Mouse (Mus musculus): ENCODE results near the gene Olfr143. TPM values are rescaled to one million over a fixed set of nuclear protein-coding genes. Genes with fewer than 3 reads are reported as not detected.

Gene Olfr143
- not detected in 2 replicates for total RNA-seq (2021)
- long read RNA-seq: 0 reads

GRCm38 (mm10) chr9:38252474-38252873 lies at the start of gene Olfr143:
Gene Olfr143, plus strand, starts transcription at chr9:38252774.
- DNase-seq: no peak

DNA sequence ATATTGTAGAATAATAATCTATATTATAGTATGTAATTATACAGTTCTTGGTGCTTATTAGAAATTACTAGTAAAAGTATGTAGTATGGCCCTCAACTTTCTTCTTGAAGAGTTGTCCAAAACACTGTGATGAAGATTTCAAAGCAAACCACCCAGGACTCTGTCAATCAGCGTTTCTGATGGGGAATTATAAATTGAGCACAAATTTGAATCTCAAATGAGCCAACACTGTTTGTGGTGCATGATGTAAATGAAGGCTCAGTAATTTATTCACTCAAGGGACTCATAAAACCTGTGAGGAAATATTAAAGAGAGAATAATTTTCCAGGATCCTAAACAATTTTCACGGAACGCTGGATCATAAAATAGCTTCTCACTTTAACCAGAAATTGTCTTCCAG lies 44.5 kb upstream of the Olfr143 start, which contains the start of gene Olfr893:
Olfr893 (plus strand) TSS at position 301 of the 400 bp plus-strand sequence.
- no peak for DNase-seq

DNA sequence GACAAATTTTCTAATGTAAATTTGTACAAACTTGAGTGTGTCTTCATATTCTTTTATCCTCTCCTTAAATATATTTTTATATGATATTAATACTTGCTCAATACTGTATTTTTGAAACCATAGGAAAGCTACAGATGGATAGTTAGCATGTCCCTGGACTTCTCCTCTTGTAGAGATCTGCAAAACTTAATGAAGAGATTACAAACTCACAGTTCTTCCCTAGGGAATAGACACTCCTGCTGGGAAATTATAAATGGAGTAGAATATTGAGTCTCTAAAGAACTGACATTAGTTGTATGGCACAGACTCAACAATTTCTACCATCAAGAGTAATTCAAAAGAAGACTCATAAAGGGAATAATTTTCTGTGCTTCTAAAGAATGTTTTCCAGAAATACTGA lies 34.8 kb upstream of the Olfr143 start, which contains the start of gene Olfr894:
Olfr894 (plus strand) TSS at position 301 of the 400 bp plus-strand sequence.
- no peak for DNase-seq

- DNase-seq: no peak
Measured at GRCm38 (mm10) chr9:38267551-38267950, 15.0 kb downstream of the Olfr143 start, which contains the start of gene Olfr895. Gene Olfr895, plus strand, starts transcription at chr9:38267851.

- DNase-seq: no peak
Measured at GRCm38 (mm10) chr9:38290807-38291206, 38.2 kb downstream of the Olfr143 start, which contains the start of gene Olfr896-ps1. Gene Olfr896-ps1, plus strand, starts transcription at chr9:38291107.

Other genes with a start within 250 kb of the Olfr143 start
- not detected in 2 replicates for gene Olfr883, start 227.0 kb upstream of the Olfr143 start, total RNA-seq (2021)
- not detected in 2 replicates for gene Olfr884, start 206.2 kb upstream of the Olfr143 start, total RNA-seq (2021)
- not detected in 2 replicates for gene Olfr885, start 191.5 kb upstream of the Olfr143 start, total RNA-seq (2021)
- not detected in 2 replicates for gene Olfr887, start 168.7 kb upstream of the Olfr143 start, total RNA-seq (2021)
- gene Olfr888, start 144.6 kb upstream of the Olfr143 start, total RNA-seq (2021): not detected in 2 replicates
- 0.12 TPM in 1 of 2 replicates, not detected in the other for gene Olfr889, start 137.6 kb upstream of the Olfr143 start, total RNA-seq (2021)
- gene Olfr890, start 110.3 kb upstream of the Olfr143 start, total RNA-seq (2021): not detected in 2 replicates
- not detected in 2 replicates for gene Olfr891, start 72.0 kb upstream of the Olfr143 start, total RNA-seq (2021)
- not detected in 2 replicates for gene Olfr893, start 44.4 kb upstream of the Olfr143 start, total RNA-seq (2021)
- not detected in 2 replicates for gene Olfr894, start 34.7 kb upstream of the Olfr143 start, total RNA-seq (2021)
- gene Olfr895, start 15.1 kb downstream of the Olfr143 start, total RNA-seq (2021): not detected in 2 replicates
- not detected in 2 replicates for gene Olfr896-ps1, start 38.3 kb downstream of the Olfr143 start, total RNA-seq (2021)
- gene Olfr25, start 76.3 kb downstream of the Olfr143 start, total RNA-seq (2021): not detected in 2 replicates
- not detected in 2 replicates for gene Olfr898, start 95.6 kb downstream of the Olfr143 start, total RNA-seq (2021)
- gene Olfr250, start 114.1 kb downstream of the Olfr143 start, total RNA-seq (2021): not detected in 2 replicates
- not detected in 2 replicates for gene Olfr251, start 124.3 kb downstream of the Olfr143 start, total RNA-seq (2021)
- gene Olfr147, start 148.9 kb downstream of the Olfr143 start, total RNA-seq (2021): not detected in 2 replicates
- gene Olfr901, start 176.7 kb downstream of the Olfr143 start, total RNA-seq (2021): not detected in 2 replicates
- not detected in 2 replicates for gene Olfr902, start 194.9 kb downstream of the Olfr143 start, total RNA-seq (2021)
- gene Olfr904, start 210.4 kb downstream of the Olfr143 start, total RNA-seq (2021): not detected in 2 replicates
- not detected in 2 replicates for gene Olfr905, start 218.3 kb downstream of the Olfr143 start, total RNA-seq (2021)
- gene Olfr906, start 234.3 kb downstream of the Olfr143 start, total RNA-seq (2021): not detected in 2 replicates
- not detected in 2 replicates for gene Olfr907, start 243.0 kb downstream of the Olfr143 start, total RNA-seq (2021)

All from adrenal gland, postnatal 25 days (tissue).